Mouse (Mus musculus) T-helper 17 cell (primary cell): ENCODE measurements around the gene Duoxa2.

Experiments
- in situ Hi-C, 2 experiments: fragments of 300-600 bp; cut with MboI, MseI; formaldehyde crosslinking; loops; 1 replicate in 1 of 2; 2 replicates in 1 of 2; pipeline ENCODE4 v1.15.1; 2025; ENCODE audit warnings: high pct_unique_total_duplicates in 2 of 2

Duoxa2 gene

GRCm38 (mm10) chr2:122351156-122351930 lies 52.6 kb downstream of the Duoxa2 start:
- in situ Hi-C loops, result no loop called here

GRCm38 (mm10) chr2:122351931-122352329 lies 53.2 kb downstream of the Duoxa2 start:
- in situ Hi-C loops, result no loop called here
